Mouse (Mus musculus): ENCODE data around the gene Tmie.

GRCm38 (mm10) chr9:110907201-110907837 is 27.4 kb upstream of the Tmie start:
- TF ChIP-seq CTCF (IDR thresholded peaks at IDR 0.05; ENCODE audit: low read depth, low read length) (no peak), POLR2A (IDR thresholded peaks at IDR 0.05; ENCODE audit: insufficient read depth, low read length) (no peak), EP300 (IDR thresholded peaks at IDR 0.05; ENCODE audit: insufficient read depth, low read depth, low read length) (no peak)

All from ES-Bruce4 (cell line).